Mouse (Mus musculus) ES-E14 (cell line): Measurements from ENCODE around the gene Fam222a.

Experiments used
- CHD2 ChIP-seq: IDR thresholded peaks from 2 replicates; pipeline ENCODE4 v1.6.1; 2014; ENCODE audit warnings: mild to moderate bottlenecking, low read depth, low read length, inconsistent platforms
- HCFC1 ChIP-seq: IDR thresholded peaks from 2 replicates; pipeline ENCODE4 v1.6.1; 2012; ENCODE audit warnings: low read length, inconsistent platforms, borderline replicate concordance; ENCODE audit not compliant: insufficient read depth
- MAFK ChIP-seq: IDR thresholded peaks from 2 replicates; pipeline ENCODE4 v1.6.1; 2014; ENCODE audit warnings: mild to moderate bottlenecking, low read depth, low read length, inconsistent platforms; ENCODE audit not compliant: insufficient read depth

- TF ChIP-seq HCFC1, result no peak
- TF ChIP-seq CHD2, result no peak
- no peak for TF ChIP-seq MAFK
These were observed 51.0 kb downstream of the Fam222a start for GRCm38 (mm10) chr5:114618851-114619250.
